Mouse (Mus musculus): Measurements from ENCODE around the gene Sec61a1.

DNA sequence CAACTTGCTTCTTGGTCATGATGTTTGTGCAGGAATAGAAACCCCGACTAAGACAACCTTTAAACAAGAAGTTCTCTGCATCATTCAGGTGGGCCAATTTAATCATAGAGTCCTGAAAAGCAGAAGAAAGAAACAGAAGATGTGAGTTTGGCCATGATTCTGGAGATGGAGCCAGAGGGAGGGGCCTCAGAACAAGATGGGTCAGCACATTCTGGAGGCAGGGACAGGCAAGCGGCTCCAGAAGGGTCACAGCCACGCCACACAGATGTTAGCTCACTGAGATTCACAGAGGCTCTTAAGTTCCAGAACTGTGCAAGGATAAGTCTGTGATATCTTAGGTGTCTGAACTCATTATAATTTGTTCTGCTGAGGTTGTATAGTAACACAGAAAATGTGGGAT is 25.5 kb upstream of the Sec61a1 start:
- TF ChIP-seq CTCF (IDR thresholded peaks at IDR 0.05; ENCODE audit: low read depth) (no peak), EP300 (optimal IDR thresholded peaks at IDR 0.05) (no peak)

Data from stomach, postnatal 0 days (tissue).